Mouse (Mus musculus): ENCODE data around the gene Cd3g. TPM values are rescaled to one million over a fixed set of nuclear protein-coding genes. Genes with fewer than 3 reads are reported as not detected.

Gene Cd3g
- total and polyA plus RNA-seq, 2 experiments from 2014 or later: not detected

DNA sequence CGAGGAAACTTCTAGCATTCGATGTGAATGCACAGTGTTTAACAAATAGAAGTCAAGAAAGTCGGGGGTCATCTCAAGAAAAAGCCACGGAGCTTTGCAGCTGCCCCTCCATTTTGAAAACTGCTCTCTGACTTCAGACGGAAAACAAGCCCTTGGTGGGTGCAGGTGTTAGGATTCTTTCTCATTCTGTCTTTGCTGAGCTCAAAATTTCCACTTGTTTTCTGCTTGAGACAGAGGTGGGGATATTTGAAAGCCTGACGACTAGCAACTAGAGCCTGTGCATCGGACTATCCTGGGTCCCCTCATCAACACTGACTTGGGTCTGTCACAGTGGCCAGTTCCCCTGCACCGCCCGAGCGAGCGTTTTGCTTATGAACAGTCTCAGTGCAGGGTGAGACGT lies 27.2 kb upstream of the Cd3g start:
- Histone ChIP-seq H3K4me2 (ENCODE audit: low read depth, low read length, poor library complexity, severe bottlenecking) (no peak overlapping the region), H3K4me1 (ENCODE audit: insufficient read depth, low read length) (no peaks in the 10 kb centered on the region), H3K36me3 (ENCODE audit: insufficient read depth, low read length) (no peaks in the 10 kb centered on the region), H3K27me3 (ENCODE audit: insufficient read depth, low read length) (no peaks in the 10 kb centered on the region), H3K27ac (ENCODE audit: low read depth, low read length) (no peak overlapping the region), H3K9ac (replicated peaks; ENCODE audit: low read length, poor library complexity, severe bottlenecking) (no peak overlapping the region), H3K4me3 (ENCODE audit: low read depth, low read length) (no peak overlapping the region), H3K9me3 (ENCODE audit: low read length) (no peaks in the 10 kb centered on the region)
- no peak for DNase-seq (ENCODE audit: low spot score)
- TF ChIP-seq CTCF (IDR thresholded peaks at IDR 0.05): no peak
- 76% methylated on average over 12 of the region's 12 CpGs for WGBS
- ATAC-seq (ENCODE audit: low FRiP score): no peak

DNA sequence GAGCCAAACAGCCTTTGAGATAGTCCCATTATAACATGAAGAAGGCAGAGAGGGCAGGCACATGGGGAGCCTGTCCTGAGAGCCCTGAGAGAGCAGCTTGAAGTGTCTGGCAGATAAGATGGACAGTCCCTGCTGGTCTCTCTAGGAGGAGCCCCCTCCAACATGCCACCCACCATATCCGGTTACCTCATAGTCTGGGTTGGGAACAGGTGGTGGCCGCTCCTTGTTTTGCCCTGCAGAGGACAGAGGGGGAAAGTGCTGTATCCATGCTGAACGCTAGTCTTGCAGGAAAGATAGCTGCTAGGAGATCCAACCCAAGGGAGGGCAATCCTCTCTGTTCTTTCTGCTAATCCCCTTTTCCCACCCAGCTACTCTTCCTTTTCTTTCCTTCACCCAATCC lies 20.0 kb upstream of the Cd3g start:
- no peak for DNase-seq (ENCODE audit: low spot score)
- no peak for ATAC-seq (ENCODE audit: low FRiP score)
- Histone ChIP-seq H3K27me3 (ENCODE audit: insufficient read depth, low read length) (no peaks in the 10 kb centered on the region), H3K27ac (ENCODE audit: low read depth, low read length) (no peak overlapping the region), H3K9ac (replicated peaks; ENCODE audit: low read length, poor library complexity, severe bottlenecking) (no peak overlapping the region), H3K4me3 (ENCODE audit: low read depth, low read length) (no peak overlapping the region), H3K36me3 (ENCODE audit: insufficient read depth, low read length) (no peaks in the 10 kb centered on the region), H3K9me3 (ENCODE audit: low read length) (no peaks in the 10 kb centered on the region), H3K4me1 (ENCODE audit: insufficient read depth, low read length) (no peaks in the 10 kb centered on the region), H3K4me2 (ENCODE audit: low read depth, low read length, poor library complexity, severe bottlenecking) (no peak overlapping the region)
- no peak for TF ChIP-seq CTCF (IDR thresholded peaks at IDR 0.05)
- WGBS: 61% methylated on average over 3 of the region's 3 CpGs

DNA sequence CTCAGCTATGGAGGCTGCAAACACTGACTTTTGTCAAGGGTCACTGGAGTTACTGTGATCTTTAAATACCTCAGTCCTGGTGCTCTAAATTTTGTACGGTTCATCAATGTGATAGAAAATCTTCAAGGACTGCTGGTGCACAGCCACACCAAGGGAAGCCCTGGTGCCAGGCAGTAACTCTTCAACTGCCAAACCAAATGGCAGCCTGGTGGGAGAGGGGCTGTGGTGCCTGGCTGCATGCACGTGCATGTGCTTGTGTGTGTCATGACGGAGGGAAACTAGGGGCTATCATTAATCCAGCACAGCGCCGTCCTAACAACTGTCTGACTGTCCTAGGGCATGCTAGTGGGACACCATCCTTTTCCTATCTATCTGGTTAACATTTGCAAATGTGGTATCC lies 19.5 kb upstream of the Cd3g start:
- DNase-seq (ENCODE audit: low spot score) (no peak), ATAC-seq (ENCODE audit: low FRiP score) (no peak)
- no peak for TF ChIP-seq CTCF (IDR thresholded peaks at IDR 0.05)
- H3K36me3 ChIP-seq (ENCODE audit: insufficient read depth, low read length): no peaks in the 10 kb centered on the region
- H3K27me3 ChIP-seq (ENCODE audit: insufficient read depth, low read length): no peaks in the 10 kb centered on the region
- WGBS: 78% methylated on average over 5 of the region's 5 CpGs
- no peaks in the 10 kb centered on the region for H3K4me1 ChIP-seq (ENCODE audit: insufficient read depth, low read length)
- no peak overlapping the region for H3K9ac ChIP-seq (replicated peaks; ENCODE audit: low read length, poor library complexity, severe bottlenecking)
- no peak overlapping the region for H3K27ac ChIP-seq (ENCODE audit: low read depth, low read length)
- H3K9me3 ChIP-seq (ENCODE audit: low read length): no peaks in the 10 kb centered on the region
- H3K4me3 ChIP-seq (ENCODE audit: low read depth, low read length): no peak overlapping the region
- H3K4me2 ChIP-seq (ENCODE audit: low read depth, low read length, poor library complexity, severe bottlenecking): no peak overlapping the region

DNA sequence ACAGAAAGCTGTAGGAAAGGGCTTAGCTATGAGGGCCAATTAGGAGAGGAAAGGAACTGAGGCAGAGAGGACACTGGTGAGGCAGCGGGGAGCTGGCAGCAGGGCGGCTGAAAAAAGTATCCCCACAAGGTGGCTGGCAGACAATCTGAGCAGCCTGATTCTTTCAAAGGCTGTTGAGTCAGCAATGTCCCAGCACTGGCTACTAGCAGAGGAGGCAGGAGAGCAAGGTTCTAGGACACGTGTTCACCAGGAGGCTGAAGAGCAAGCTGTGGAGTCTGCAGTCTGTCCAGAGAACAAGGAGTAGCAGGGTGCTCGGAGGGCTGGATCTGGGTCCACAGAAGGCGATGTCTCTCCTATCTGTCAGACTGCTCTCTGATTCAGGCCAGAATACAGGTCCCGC lies 18.9 kb upstream of the Cd3g start:
- H3K4me1 ChIP-seq (ENCODE audit: insufficient read depth, low read length): no peaks in the 10 kb centered on the region
- H3K27ac ChIP-seq (ENCODE audit: low read depth, low read length): no peak overlapping the region
- DNase-seq (ENCODE audit: low spot score) (no peak), ATAC-seq (ENCODE audit: low FRiP score) (no peak)
- H3K4me2 ChIP-seq (ENCODE audit: low read depth, low read length, poor library complexity, severe bottlenecking): no peak overlapping the region
- H3K27me3 ChIP-seq (ENCODE audit: insufficient read depth, low read length): no peaks in the 10 kb centered on the region
- no peaks in the 10 kb centered on the region for H3K9me3 ChIP-seq (ENCODE audit: low read length)
- no peaks in the 10 kb centered on the region for H3K36me3 ChIP-seq (ENCODE audit: insufficient read depth, low read length)
- no peak overlapping the region for H3K4me3 ChIP-seq (ENCODE audit: low read depth, low read length)
- TF ChIP-seq CTCF (IDR thresholded peaks at IDR 0.05): no peak
- WGBS: 64% methylated on average over 6 of the region's 6 CpGs
- H3K9ac ChIP-seq (replicated peaks; ENCODE audit: low read length, poor library complexity, severe bottlenecking): no peak overlapping the region

DNA sequence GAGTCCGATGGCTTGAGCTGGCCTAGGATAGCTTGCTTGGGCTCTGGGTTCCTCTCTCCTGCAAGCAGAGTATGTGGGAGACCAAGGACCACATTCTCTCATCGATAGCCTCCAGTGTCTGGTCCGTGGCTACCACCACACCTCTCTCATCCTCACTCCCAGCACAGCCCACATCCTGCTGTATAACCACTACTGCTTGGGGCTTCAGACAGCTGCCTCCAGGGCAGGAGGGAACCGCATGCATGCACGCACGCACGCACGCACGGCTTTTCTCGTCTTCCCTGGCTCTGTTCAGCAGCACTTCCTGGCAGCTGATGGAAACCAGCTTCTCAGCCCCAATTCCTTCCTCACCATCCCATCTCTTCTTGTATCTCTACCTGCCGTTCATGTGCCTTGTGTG lies 17.9 kb upstream of the Cd3g start:
- no peak overlapping the region for H3K4me3 ChIP-seq (ENCODE audit: low read depth, low read length)
- H3K27ac ChIP-seq (ENCODE audit: low read depth, low read length): no peak overlapping the region
- no peaks in the 10 kb centered on the region for H3K27me3 ChIP-seq (ENCODE audit: insufficient read depth, low read length)
- no peak overlapping the region for H3K4me2 ChIP-seq (ENCODE audit: low read depth, low read length, poor library complexity, severe bottlenecking)
- no peak for TF ChIP-seq CTCF (IDR thresholded peaks at IDR 0.05)
- DNase-seq (ENCODE audit: low spot score): no peak
- no peak for ATAC-seq (ENCODE audit: low FRiP score)
- 72% methylated on average over 11 of the region's 11 CpGs for WGBS
- H3K4me1 ChIP-seq (ENCODE audit: insufficient read depth, low read length): no peaks in the 10 kb centered on the region
- H3K9me3 ChIP-seq (ENCODE audit: low read length): no peaks in the 10 kb centered on the region
- no peaks in the 10 kb centered on the region for H3K36me3 ChIP-seq (ENCODE audit: insufficient read depth, low read length)
- no peak overlapping the region for H3K9ac ChIP-seq (replicated peaks; ENCODE audit: low read length, poor library complexity, severe bottlenecking)

DNA sequence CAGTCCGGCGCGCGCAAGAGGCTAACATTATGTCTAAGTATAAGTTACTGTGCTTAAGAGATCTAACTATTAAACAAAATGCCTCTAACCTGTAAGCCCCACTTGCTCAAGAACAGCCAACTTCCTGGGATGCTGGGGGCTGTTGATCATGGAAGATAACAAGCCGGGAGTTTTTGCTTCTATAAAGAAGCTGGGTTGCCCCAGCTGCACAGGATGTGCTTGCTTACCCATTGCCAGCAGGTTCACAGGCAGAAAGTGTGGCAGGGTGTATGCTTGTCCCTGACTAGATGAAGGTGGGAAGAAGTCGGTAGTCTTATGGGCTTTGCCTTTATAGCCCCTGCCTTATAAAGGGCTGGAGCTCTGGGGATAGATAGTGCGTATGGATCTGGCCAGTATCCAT lies 16.4 kb upstream of the Cd3g start:
- Histone ChIP-seq H3K4me3 (ENCODE audit: low read depth, low read length) (no peak overlapping the region), H3K9ac (replicated peaks; ENCODE audit: low read length, poor library complexity, severe bottlenecking) (no peak overlapping the region), H3K27me3 (ENCODE audit: insufficient read depth, low read length) (no peaks in the 10 kb centered on the region), H3K27ac (ENCODE audit: low read depth, low read length) (no peak overlapping the region), H3K36me3 (ENCODE audit: insufficient read depth, low read length) (no peaks in the 10 kb centered on the region), H3K4me2 (ENCODE audit: low read depth, low read length, poor library complexity, severe bottlenecking) (no peak overlapping the region), H3K9me3 (ENCODE audit: low read length) (no peaks in the 10 kb centered on the region), H3K4me1 (ENCODE audit: insufficient read depth, low read length) (no peaks in the 10 kb centered on the region)
- 94% methylated on average over 7 of the region's 7 CpGs for WGBS
- no peak for ATAC-seq (ENCODE audit: low FRiP score)
- no peak for DNase-seq (ENCODE audit: low spot score)
- no peak for TF ChIP-seq CTCF (IDR thresholded peaks at IDR 0.05)

DNA sequence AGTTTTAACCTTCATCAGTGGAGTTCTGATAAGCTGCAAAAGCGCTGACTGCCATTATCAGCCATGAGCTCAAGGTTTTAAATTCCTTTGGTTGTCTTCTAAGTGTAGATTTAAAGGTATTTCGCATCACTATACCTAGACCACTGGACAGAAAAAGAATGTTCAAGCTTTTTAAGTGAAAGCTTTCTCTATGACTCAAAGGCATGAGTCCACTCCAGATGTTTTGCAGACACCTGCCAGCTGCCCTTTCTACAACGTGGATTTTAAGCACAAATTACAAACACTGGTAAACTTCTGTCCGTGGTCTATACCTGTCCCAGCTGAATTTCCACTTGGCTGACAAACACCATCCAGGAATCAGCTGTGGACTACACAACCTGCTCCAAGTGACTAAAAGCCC lies 14.7 kb upstream of the Cd3g start:
- no peaks in the 10 kb centered on the region for H3K36me3 ChIP-seq (ENCODE audit: insufficient read depth, low read length)
- H3K27me3 ChIP-seq (ENCODE audit: insufficient read depth, low read length): no peaks in the 10 kb centered on the region
- no peak overlapping the region for H3K27ac ChIP-seq (ENCODE audit: low read depth, low read length)
- ATAC-seq (ENCODE audit: low FRiP score) (no peak), DNase-seq (ENCODE audit: low spot score) (no peak)
- H3K4me2 ChIP-seq (ENCODE audit: low read depth, low read length, poor library complexity, severe bottlenecking): no peak overlapping the region
- no peaks in the 10 kb centered on the region for H3K4me1 ChIP-seq (ENCODE audit: insufficient read depth, low read length)
- H3K9ac ChIP-seq (replicated peaks; ENCODE audit: low read length, poor library complexity, severe bottlenecking): no peak overlapping the region
- whole genome bisulfite sequencing: 78% methylated on average over 4 of the region's 4 CpGs
- no peak overlapping the region for H3K4me3 ChIP-seq (ENCODE audit: low read depth, low read length)
- no peak for TF ChIP-seq CTCF (IDR thresholded peaks at IDR 0.05)
- no peaks in the 10 kb centered on the region for H3K9me3 ChIP-seq (ENCODE audit: low read length)
